Mouse (Mus musculus) ES-E14 (cell line): ENCODE measurements around the gene Atpif1.

Experiments used
- CHD2 ChIP-seq: IDR thresholded peaks from 2 replicates; pipeline ENCODE4 v1.6.1; 2014; ENCODE audit warnings: mild to moderate bottlenecking, low read depth, low read length, inconsistent platforms
- HCFC1 ChIP-seq: IDR thresholded peaks from 2 replicates; pipeline ENCODE4 v1.6.1; 2012; ENCODE audit warnings: low read length, inconsistent platforms, borderline replicate concordance; ENCODE audit not compliant: insufficient read depth
- MAFK ChIP-seq: IDR thresholded peaks from 2 replicates; pipeline ENCODE4 v1.6.1; 2014; ENCODE audit warnings: mild to moderate bottlenecking, low read depth, low read length, inconsistent platforms; ENCODE audit not compliant: insufficient read depth
- ZC3H11A ChIP-seq: IDR thresholded peaks from 2 replicates; pipeline ENCODE4 v1.6.1; 2012; ENCODE audit warnings: low read depth, mild to moderate bottlenecking, inconsistent platforms, low read length, borderline replicate concordance
- ZNF384 ChIP-seq: IDR thresholded peaks from 2 replicates; pipeline ENCODE4 v1.6.1; 2012; ENCODE audit warnings: low read depth, low read length, inconsistent platforms

DNA sequence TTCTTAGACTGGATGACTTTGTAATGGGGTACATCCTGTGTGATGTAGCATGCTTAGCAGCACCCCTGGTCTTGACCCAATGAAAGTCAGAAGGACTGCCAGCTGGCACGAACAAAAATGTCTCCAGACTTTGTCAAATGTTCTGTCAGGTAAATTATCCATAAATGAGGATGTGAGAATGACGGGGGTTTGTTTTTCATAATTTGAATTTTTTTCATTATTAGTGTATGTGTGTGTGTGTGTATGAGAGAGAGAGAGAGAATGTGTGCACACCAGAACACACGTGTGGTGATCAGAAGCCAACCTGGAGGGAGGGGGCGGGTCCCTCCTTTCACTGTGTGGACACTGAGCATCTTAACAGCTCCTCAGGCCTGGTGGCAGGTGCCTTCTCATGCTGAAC is 49.2 kb downstream of the Atpif1 start:
- TF ChIP-seq MAFK = no peak
- TF ChIP-seq HCFC1 = no peak
- TF ChIP-seq ZNF384 = no peak
- no peak for TF ChIP-seq CHD2
- TF ChIP-seq ZC3H11A = no peak
